Mouse (Mus musculus) neural tube, embryonic 14.5 days (tissue): ENCODE data around the gene St8sia6. TPM values are rescaled to one million over a fixed set of nuclear protein-coding genes. Genes with fewer than 3 reads are reported as not detected.

ENCODE experiments used
- ATAC-seq: fragments of 200-750 bp; cut with Nextera tagmentation; 2 replicates; pipeline ENCODE4 v1.8.0; 2017; ENCODE audit warnings: low read depth, mild to moderate bottlenecking, moderate TSS enrichment, moderate library complexity
- H3K27ac ChIP-seq: fragments of 300-500 bp; sonication (generic); 2 replicates; pipeline ENCODE4 v1.5.1; 2014; ENCODE audit warnings: low read depth, mild to moderate bottlenecking, control low read depth, low read length, moderate library complexity, mixed read lengths
- H3K27me3 ChIP-seq: fragments of 300-500 bp; sonication (generic); 2 replicates; pipeline ENCODE4 v1.6.1; 2014; ENCODE audit warnings: low read length; ENCODE audit not compliant: control insufficient read depth, insufficient read depth
- H3K36me3 ChIP-seq: fragments of 300-500 bp; sonication (generic); 2 replicates; pipeline ENCODE4 v1.6.1; 2014; ENCODE audit warnings: low read length, mixed read lengths; ENCODE audit not compliant: control insufficient read depth, insufficient read depth
- H3K4me1 ChIP-seq: fragments of 300-500 bp; sonication (generic); 2 replicates; pipeline ENCODE4 v1.6.1; 2014; ENCODE audit warnings: low read length; ENCODE audit not compliant: control insufficient read depth, insufficient read depth
- H3K4me2 ChIP-seq: fragments of 300-500 bp; sonication (generic); 2 replicates; pipeline ENCODE4 v1.6.1; 2014; ENCODE audit warnings: mild to moderate bottlenecking, low read depth, low read length, control low read depth
- H3K4me3 ChIP-seq: fragments of 300-500 bp; sonication (generic); 2 replicates; pipeline ENCODE4 v1.5.1; 2014; ENCODE audit warnings: low read depth, low read length, control low read depth, mixed read lengths
- H3K9ac ChIP-seq: fragments of 300-500 bp; sonication (generic); replicated peaks from 2 replicates; pipeline ENCODE4 v1.6.1; 2014; ENCODE audit warnings: low read depth, mild to moderate bottlenecking, control low read depth, low read length, mixed read lengths
- H3K9me3 ChIP-seq: fragments of 300-500 bp; sonication (generic); 2 replicates; pipeline ENCODE4 v1.6.1; 2016; ENCODE audit warnings: low read length; ENCODE audit not compliant: control insufficient read depth
- WGBS: fragments of 180-500 bp; shearing (Covaris S2); extraction: QIAGEN DNeasy Blood & Tissue Kit; methylation state at CpG from one replicate; pipeline ENCODE4 v1.1.7; 2014; 5-methylcytosine and 5-hydroxymethylcytosine counted together
- polyA plus RNA-seq: library from polyadenylated mRNA; unstranded; fragments of >200 nt; fragmentation: Nextera tagmentation; extraction: Ambion mirVana; gene quantifications from 2 replicates; pipeline ENCODE4 v1.2.1, GENCODE M21; 2014

The St8sia6 gene
- polyA plus RNA-seq, 1 experiment from 2014 or later = 4.3 TPM

DNA sequence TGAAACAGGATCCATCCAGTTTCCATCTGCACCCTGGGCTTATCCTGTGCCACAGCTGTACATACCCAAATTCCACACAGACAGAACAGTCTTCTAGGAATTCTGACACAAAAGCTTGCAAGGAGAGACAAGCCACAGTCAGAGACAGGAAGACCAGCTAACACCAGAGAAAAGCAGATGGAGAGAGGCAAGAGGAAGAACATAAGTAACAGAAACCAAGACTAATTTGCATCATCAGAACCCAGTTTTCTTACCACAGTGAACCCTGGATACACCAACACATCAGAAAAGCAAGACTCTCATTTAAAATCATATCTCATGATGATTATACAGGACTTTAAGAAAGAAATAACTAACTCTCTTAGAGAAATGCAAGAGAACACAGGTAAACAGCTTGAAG, 16.8 kb downstream of the St8sia6 start:
- Histone ChIP-seq H3K4me2 (no peak overlapping the region), H3K27me3 (no peaks in the 10 kb centered on the region), H3K4me1 (no peaks in the 10 kb centered on the region), H3K36me3 (no peaks in the 10 kb centered on the region), H3K4me3 (no peak overlapping the region), H3K9me3 (no peaks in the 10 kb centered on the region), H3K27ac (no peak overlapping the region), H3K9ac (no peak overlapping the region)
- ATAC-seq = no peak

GRCm38 (mm10) chr2:13776453-13776852, 17.4 kb downstream of the St8sia6 start:
- no peak overlapping the region for H3K4me2 ChIP-seq

DNA sequence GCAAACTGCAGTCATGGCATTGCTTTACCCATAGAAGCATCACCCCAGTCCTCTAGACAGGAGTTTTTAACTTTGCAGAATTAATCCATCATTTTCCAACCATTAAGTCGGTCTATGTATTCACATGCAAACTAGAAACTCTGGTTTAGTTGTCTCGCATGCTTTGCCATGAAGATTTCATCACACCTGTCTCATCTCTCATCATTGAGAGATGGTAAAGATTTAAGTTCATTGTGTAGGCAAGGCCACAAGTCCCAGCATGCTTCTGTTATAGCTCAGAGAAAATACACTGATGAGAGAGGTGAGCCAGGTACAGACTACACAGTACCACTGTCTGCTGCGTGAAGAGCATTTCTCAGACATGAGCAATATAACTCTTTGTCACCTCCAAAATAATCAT, 18.8 kb downstream of the St8sia6 start:
- 90% methylated on average over 3 of the region's 3 CpGs for WGBS

More at GRCm38 (mm10) chr2:13776453-13776852, 17.4 kb downstream of the St8sia6 start:
- 97% methylated on average over 1 of the region's 1 CpGs for WGBS
- Histone ChIP-seq H3K27me3 (no peaks in the 10 kb centered on the region), H3K36me3 (no peaks in the 10 kb centered on the region), H3K9ac (no peak overlapping the region), H3K4me1 (no peaks in the 10 kb centered on the region), H3K4me3 (no peak overlapping the region), H3K27ac (no peak overlapping the region), H3K9me3 (no peaks in the 10 kb centered on the region)
- ATAC-seq = no peak

GRCm38 (mm10) chr2:13768524-13768923, 25.3 kb downstream of the St8sia6 start:
- no peak overlapping the region for H3K4me2 ChIP-seq
- H3K27ac ChIP-seq = no peak overlapping the region
- 82% methylated on average over 5 of the region's 5 CpGs for WGBS
- H3K36me3 ChIP-seq = no peaks in the 10 kb centered on the region
- H3K4me3 ChIP-seq = no peak overlapping the region
- no peak for ATAC-seq
- no peaks in the 10 kb centered on the region for H3K9me3 ChIP-seq
- H3K27me3 ChIP-seq = no peaks in the 10 kb centered on the region
- H3K9ac ChIP-seq = no peak overlapping the region
- H3K4me1 ChIP-seq = no peaks in the 10 kb centered on the region

More for the DNA sequence above, 18.8 kb downstream of the St8sia6 start:
- Histone ChIP-seq H3K27ac (no peak overlapping the region), H3K4me2 (no peak overlapping the region), H3K9me3 (no peaks in the 10 kb centered on the region), H3K4me3 (no peak overlapping the region), H3K4me1 (no peaks in the 10 kb centered on the region), H3K9ac (no peak overlapping the region), H3K27me3 (no peaks in the 10 kb centered on the region), H3K36me3 (no peaks in the 10 kb centered on the region)
- ATAC-seq = no peak

DNA sequence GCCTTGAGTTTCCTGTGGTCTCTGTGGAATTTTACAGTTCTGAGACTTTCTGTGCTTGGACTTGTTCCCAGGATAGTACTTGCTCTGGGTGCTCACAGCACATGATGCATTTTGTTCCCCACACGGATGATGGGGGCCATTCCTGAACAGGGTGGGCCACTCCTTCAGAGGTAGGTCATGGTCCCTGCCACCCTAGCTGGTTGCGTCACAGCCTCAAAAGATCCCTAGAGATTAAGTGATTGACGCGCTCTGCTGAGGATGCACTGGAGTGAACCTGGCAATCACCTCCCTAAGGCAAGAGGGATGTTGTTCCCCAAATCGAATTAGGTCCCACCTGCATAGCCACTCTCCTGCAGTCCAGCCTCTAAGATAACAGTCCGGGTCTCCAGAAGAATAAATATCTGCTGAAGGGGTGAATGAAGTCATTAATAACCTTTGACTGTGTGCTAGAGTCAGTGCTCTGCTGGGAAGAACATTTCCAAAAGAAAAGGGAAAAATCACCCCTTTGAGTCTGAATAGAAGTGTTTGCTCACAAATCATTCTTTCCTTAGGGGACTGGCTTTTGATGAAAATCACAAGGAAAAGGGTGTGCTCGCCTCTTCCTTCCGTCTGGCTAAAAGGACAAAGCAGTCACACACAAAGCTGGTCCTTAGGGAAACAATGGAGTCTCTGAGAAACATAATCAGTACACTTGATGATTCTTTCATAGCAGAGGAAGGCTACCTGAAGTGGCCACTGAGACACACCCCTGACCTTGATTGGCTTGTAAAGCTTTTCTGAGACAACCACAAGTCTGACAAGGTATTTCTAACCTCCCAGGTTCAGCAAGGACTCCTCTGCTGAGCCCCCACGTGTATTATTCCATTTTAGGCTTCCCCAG, 26.1 kb downstream of the St8sia6 start:
- H3K9me3 ChIP-seq = no peaks in the 10 kb centered on the region
- H3K27me3 ChIP-seq = no peaks in the 10 kb centered on the region
- no peak overlapping the region for H3K9ac ChIP-seq
- H3K4me2 ChIP-seq = no peak overlapping the region
- no peak overlapping the region for H3K4me3 ChIP-seq
- no peaks in the 10 kb centered on the region for H3K4me1 ChIP-seq
- WGBS = 46% methylated on average over 9 of the region's 9 CpGs
- no peaks in the 10 kb centered on the region for H3K36me3 ChIP-seq
- no peak overlapping the region for H3K27ac ChIP-seq
- ATAC-seq = no peak; the same call in 1 of the 2 replicates

DNA sequence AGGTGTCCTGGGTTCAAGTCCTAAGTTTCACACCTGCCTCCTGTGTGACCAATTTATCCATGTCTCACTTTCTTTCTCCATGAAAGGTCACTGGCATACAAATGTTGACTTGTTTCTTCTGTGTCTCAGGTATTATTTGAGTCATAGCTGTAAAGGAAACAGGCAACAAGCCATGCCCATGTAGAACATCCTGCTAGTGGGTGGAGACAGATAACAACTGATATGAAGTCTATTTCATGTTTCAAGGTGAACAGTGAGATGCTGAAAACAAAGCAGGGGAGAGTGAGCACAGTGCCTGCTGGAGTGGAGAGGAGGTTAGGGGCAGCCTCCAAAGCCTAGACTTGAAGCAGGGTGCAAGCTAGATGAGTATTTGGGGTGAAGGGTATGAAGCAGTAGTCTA, 33.5 kb downstream of the St8sia6 start:
- H3K27ac ChIP-seq = no peak overlapping the region

DNA sequence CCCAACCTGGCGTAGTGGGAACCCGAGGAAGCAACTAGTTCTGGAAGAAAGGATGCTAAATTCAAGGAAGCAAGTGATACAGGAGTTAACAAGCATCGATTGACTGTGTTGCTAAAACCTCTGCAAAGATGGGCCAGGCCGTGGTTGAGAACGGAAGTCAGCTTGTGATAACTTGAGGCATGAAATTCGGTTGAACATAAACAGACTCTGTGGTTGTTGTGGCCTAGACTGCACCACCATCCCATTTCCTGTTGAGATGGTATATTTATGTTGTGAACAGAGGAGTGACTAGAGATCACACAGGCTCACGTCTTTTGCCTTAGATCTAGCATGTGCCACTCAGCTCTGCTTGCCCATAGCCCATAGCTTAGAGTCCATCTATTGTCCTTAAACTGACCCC, 36.5 kb downstream of the St8sia6 start:
- Histone ChIP-seq H3K9me3 (no peaks in the 10 kb centered on the region), H3K4me2 (no peak overlapping the region), H3K9ac (no peak overlapping the region), H3K27me3 (no peaks in the 10 kb centered on the region), H3K4me3 (no peak overlapping the region), H3K4me1 (no peaks in the 10 kb centered on the region), H3K27ac (no peak overlapping the region), H3K36me3 (no peaks in the 10 kb centered on the region)
- ATAC-seq = no peak
- 88% methylated on average over 7 of the region's 7 CpGs for WGBS

More for the DNA sequence above, 33.5 kb downstream of the St8sia6 start:
- no peak for ATAC-seq
- Histone ChIP-seq H3K4me1 (no peaks in the 10 kb centered on the region), H3K27me3 (no peaks in the 10 kb centered on the region), H3K36me3 (no peaks in the 10 kb centered on the region), H3K9me3 (no peaks in the 10 kb centered on the region), H3K4me2 (no peak overlapping the region), H3K4me3 (no peak overlapping the region), H3K9ac (no peak overlapping the region)

DNA sequence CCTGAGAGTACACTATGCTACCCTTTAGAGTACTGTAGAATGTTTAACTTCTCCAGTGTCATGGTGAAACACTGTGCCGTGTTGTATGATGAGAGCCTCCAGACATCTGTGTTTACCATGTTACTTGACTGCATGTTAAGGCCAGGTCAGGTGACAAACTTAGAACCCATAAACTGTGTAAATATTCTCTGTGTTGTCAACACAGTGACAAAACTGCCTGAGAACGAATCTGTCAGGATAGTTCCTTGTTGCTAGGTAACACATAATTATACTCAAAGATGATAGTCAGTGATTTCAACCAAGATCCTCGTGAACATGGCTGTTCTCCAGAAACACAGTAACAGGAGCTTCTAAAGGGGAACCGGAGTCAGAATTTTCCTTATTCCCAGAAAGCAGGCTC, 38.1 kb downstream of the St8sia6 start:
- H3K36me3 ChIP-seq = no peaks in the 10 kb centered on the region
- no peaks in the 10 kb centered on the region for H3K9me3 ChIP-seq
- H3K27me3 ChIP-seq = no peaks in the 10 kb centered on the region
- no peak overlapping the region for H3K4me3 ChIP-seq
- ATAC-seq = no peak
- no peak overlapping the region for H3K27ac ChIP-seq
- H3K9ac ChIP-seq = no peak overlapping the region
- WGBS = 79% methylated on average over 4 of the region's 4 CpGs
- H3K4me1 ChIP-seq = no peaks in the 10 kb centered on the region
- no peak overlapping the region for H3K4me2 ChIP-seq

GRCm38 (mm10) chr2:13751691-13752090, 42.2 kb downstream of the St8sia6 start:
- Histone ChIP-seq H3K9me3 (no peaks in the 10 kb centered on the region), H3K36me3 (no peaks in the 10 kb centered on the region), H3K4me1 (no peaks in the 10 kb centered on the region), H3K27me3 (no peaks in the 10 kb centered on the region), H3K4me2 (no peak overlapping the region), H3K9ac (no peak overlapping the region), H3K4me3 (no peak overlapping the region), H3K27ac (no peak overlapping the region)
- WGBS = 81% methylated on average over 1 of the region's 1 CpGs
- ATAC-seq = no peak
